Mouse (Mus musculus) B cell, adult 2 months (primary cell): ENCODE measurements at regions not wholly inside any gene's neighbourhood (a gene's known extent, or its start where the extent isn't known, plus 50 kb on each side); places are given as distances from the start of the nearest gene placed in this dataset.

ENCODE experiments used
- DNase-seq, 2 experiments: peaks; one replicate each; pipeline ENCODE4 v3.0.0; 2022

- DNase-seq = no peak
Measured at GRCm38 (mm10) chr3:52413187-52413746, 145.1 kb downstream of the Foxo1 start.

GRCm38 (mm10) chr3:52411356-52411755 lies 143.2 kb downstream of the Foxo1 start:
- no peak for DNase-seq

- DNase-seq = no peak
Measured at GRCm38 (mm10) chr3:52409465-52409864, 141.3 kb downstream of the Foxo1 start.

- DNase-seq = no peak
Measured at GRCm38 (mm10) chr3:52406778-52407318, 138.7 kb downstream of the Foxo1 start.

- DNase-seq = no peak
Measured at GRCm38 (mm10) chr3:52404636-52405035, 136.5 kb downstream of the Foxo1 start.

- DNase-seq = no peak
Measured at GRCm38 (mm10) chr3:52403032-52403431, 134.9 kb downstream of the Foxo1 start.
